14 mouse cellular contexts compared by ENCODE assay signal in genomic region chr6:17309260-17309659, GRCm38 (mm10). TPM values are rescaled to one million over a fixed set of nuclear protein-coding genes. Genes with fewer than 3 reads are reported as not detected.
DNase-seq lines count a peak whose midpoint lies in the region; ATAC-seq and TF ChIP-seq lines count a peak whose summit lies in the region.
"Had no signal": no experiment of that assay in that cellular context is flagged by ENCODE, and none has a peak within 500 bp of the region (broad histone marks: within the 10 kb centered on the region; RNA-seq: fewer than 3 reads in every experiment).

No protein-coding gene starts in this region.

- H3K79me3 ChIP-seq in C2C12 (ENCODE audit: low read depth): peaks cover 20% of the 10 kb centered on the region

- H3K36me3 ChIP-seq in heart, embryonic 11.5 days (ENCODE audit: control insufficient read depth, insufficient read depth, low read length): no peaks in the 10 kb centered on the region
- no peaks in the 10 kb centered on the region for H3K36me3 ChIP-seq in C2C12 (ENCODE audit: control insufficient read depth, insufficient read depth)
- H3K36me3 ChIP-seq in heart, postnatal 0 days (replicated peaks; ENCODE audit: control insufficient read depth, insufficient read depth, low read length): no peaks in the 10 kb centered on the region
- no peaks in the 10 kb centered on the region for H3K36me3 ChIP-seq in forebrain, postnatal 0 days (ENCODE audit: insufficient read depth)

- peak; percentile 31 for DNase-seq in adrenal gland, adult 2 months
- DNase-seq in adrenal gland, adult 8-10 months: no peak
- DNase-seq in heart, postnatal 14 days: no peak
- no peak for DNase-seq in heart, postnatal 0 days (ENCODE audit: low spot score)
- DNase-seq in forebrain, postnatal 0 days: no peak
- DNase-seq in spleen, postnatal 14 days (ENCODE audit: low spot score in 2 of 2): no peak
- DNase-seq: kidney, postnatal 10 days; thymus, postnatal 36 days had no signal

- no peak for TF ChIP-seq EP300 in heart, postnatal 0 days (IDR thresholded peaks at IDR 0.05; ENCODE audit: low read depth)

- no peak overlapping the region for H3K4me3 ChIP-seq in heart, embryonic 11.5 days (ENCODE audit: low read depth, low read length)
- H3K4me3 ChIP-seq in C2C12 (ENCODE audit: insufficient read depth, poor library complexity, severe bottlenecking): peak overlapping the region; percentile 39
- H3K4me3 ChIP-seq in heart, postnatal 0 days (ENCODE audit: low read depth, low read length): peak overlapping the region; percentile 78
- no peak overlapping the region for H3K4me3 ChIP-seq in forebrain, postnatal 0 days (ENCODE audit: low read depth, low read length)

- H3K4me1 ChIP-seq in heart, embryonic 11.5 days (ENCODE audit: control insufficient read depth, insufficient read depth, low read length): no peaks in the 10 kb centered on the region
- peaks cover 6% of the 10 kb centered on the region; the same call in 1 of the 2 replicates for H3K4me1 ChIP-seq in heart, postnatal 0 days (ENCODE audit: control insufficient read depth, insufficient read depth)
- H3K4me1 ChIP-seq in forebrain, postnatal 0 days (ENCODE audit: insufficient read depth): peaks cover 7% of the 10 kb centered on the region; the same call in 1 of the 2 replicates

- TF ChIP-seq CTCF in C2C12 (IDR thresholded peaks at IDR 0.05; ENCODE audit: control insufficient read depth, insufficient read depth, insufficient read length): no peak
- no peak for TF ChIP-seq CTCF in heart, postnatal 0 days (IDR thresholded peaks at IDR 0.05; ENCODE audit: low read depth)
- TF ChIP-seq CTCF in forebrain, postnatal 0 days (IDR thresholded peaks at IDR 0.05; ENCODE audit: low read depth): no peak

- H3K27me3 ChIP-seq in heart, embryonic 11.5 days (ENCODE audit: control insufficient read depth, insufficient read depth, low read length): peaks cover 5% of the 10 kb centered on the region; the same call in 1 of the 2 replicates
- H3K27me3 ChIP-seq in C2C12 (ENCODE audit: control insufficient read depth, insufficient read depth, insufficient read length): no peaks in the 10 kb centered on the region
- H3K27me3 ChIP-seq in heart, postnatal 0 days (ENCODE audit: control insufficient read depth, insufficient read depth, low read length): peaks cover 5% of the 10 kb centered on the region; the same call in 1 of the 2 replicates
- H3K27me3 ChIP-seq in forebrain, postnatal 0 days (ENCODE audit: insufficient read depth, low read length): peaks cover 10% of the 10 kb centered on the region; the same call in 1 of the 2 replicates

- peaks cover 51% of the 10 kb centered on the region for H3K79me2 ChIP-seq in C2C12 (ENCODE audit: control insufficient read depth, insufficient read depth)

- 71% methylated on average over 2 of the region's 2 CpGs for WGBS in heart, embryonic 11.5 days (ENCODE audit: insufficient replicate concordance)
- whole genome bisulfite sequencing in heart, postnatal 0 days: 55% methylated on average over 2 of the region's 2 CpGs
- WGBS in forebrain, postnatal 0 days: 67% methylated on average over 2 of the region's 2 CpGs

- H3K4me2 ChIP-seq in heart, embryonic 11.5 days: 0 out of 2 replicates have a peak overlapping the region, but pooled peaks have one; percentile 95
- peak overlapping the region; percentile 92 for H3K4me2 ChIP-seq in heart, postnatal 0 days (ENCODE audit: low read depth, low read length)
- H3K4me2 ChIP-seq in forebrain, postnatal 0 days (ENCODE audit: low read depth): no peak overlapping the region; the same call in 1 of the 2 replicates

- H3K27ac ChIP-seq in heart, embryonic 11.5 days (ENCODE audit: low read depth, low read length): no peak overlapping the region
- peak overlapping the region; percentile 94 for H3K27ac ChIP-seq in heart, postnatal 0 days (ENCODE audit: low read depth)
- H3K27ac ChIP-seq in forebrain, postnatal 0 days (ENCODE audit: low read depth, low read length): no peak overlapping the region

- intact Hi-C loops in heart, postnatal 14 days (cut with DNase I): loop anchor here (5.0 kb wide), 2 partner anchors 87 to 112 kb away; no protein-coding TSS in a partner anchor

- ATAC-seq in heart, embryonic 11.5 days (replicated peaks; ENCODE audit: insufficient number of reproducible peaks, low FRiP score, low TSS enrichment): no peak
- no peak for ATAC-seq in heart, postnatal 0 days (ENCODE audit: insufficient read depth, low read depth)
- no peak for ATAC-seq in forebrain, postnatal 0 days
- ATAC-seq: midbrain, embryonic 16.5 days had no signal

- no peak overlapping the region for H3K9ac ChIP-seq in heart, embryonic 11.5 days (ENCODE audit: low read depth, low read length)
- H3K9ac ChIP-seq in heart, postnatal 0 days (replicated peaks; ENCODE audit: low read depth, low read length): peak overlapping the region; percentile 79
- H3K9ac ChIP-seq in forebrain, postnatal 0 days: no peak overlapping the region

- no peaks in the 10 kb centered on the region for H3K9me3 ChIP-seq in heart, embryonic 11.5 days (replicated peaks; ENCODE audit: control insufficient read depth, low read length)
- H3K9me3 ChIP-seq in heart, postnatal 0 days (replicated peaks; ENCODE audit: control insufficient read depth, low read length): no peaks in the 10 kb centered on the region
- no peaks in the 10 kb centered on the region for H3K9me3 ChIP-seq in forebrain, postnatal 0 days (ENCODE audit: low read length)

- no peak overlapping the region for H3ac ChIP-seq in C2C12 (ENCODE audit: control insufficient read depth, insufficient read length, low read depth)

TF ChIP-seq in C2C12, 6 proteins besides CTCF, POLR2A, EP300 and RAD21:
- TF ChIP-seq MAX (IDR thresholded peaks at IDR 0.05): no peak
- peak; percentile 67 for TF ChIP-seq CEBPB (IDR thresholded peaks at IDR 0.05; ENCODE audit: low read depth)
- peak; percentile 71 for TF ChIP-seq FOSL1 (IDR thresholded peaks at IDR 0.05; ENCODE audit: insufficient read depth, low read length, poor library complexity, severe bottlenecking)

RNA-seq across cellular contexts. Expression of gene Cav1, which starts 3.1 kb away (rescaled TPM):
- 100 to 1,000 TPM; 191 to 251 TPM for total RNA-seq in adrenal gland, adult 2 months (2021)
- 251 and 318 TPM in 2 replicates for polyA plus RNA-seq in adrenal gland, adult 2 months (2012; rRNA removed)
- 100 to 1,000 TPM in 2 of 4 experiments, 10 to 100 TPM in 2; 72.1 to 307 (median 103) TPM for total RNA-seq in adrenal gland, adult 8-10 months (2022)
- 69.2 and 81.5 TPM in 2 replicates for polyA plus RNA-seq in heart, embryonic 11.5 days (2014; fragmentation: Nextera tagmentation; extraction: Ambion mirVana)
- 100 to 1,000 TPM; 415 to 448 TPM for total RNA-seq in heart, postnatal 14 days (2021)
- polyA plus RNA-seq in C2C12 (2012; fragmentation: generic; extraction: Trizol): 24.5 TPM
- 461 and 590 TPM in 2 replicates for total RNA-seq in heart, postnatal 0 days (2014; rRNA removed; ENCODE audit: low replicate concordance)
- polyA plus RNA-seq in heart, postnatal 0 days (2015; fragmentation: Nextera tagmentation; extraction: Ambion mirVana): 335 and 338 TPM in 2 replicates
- total RNA-seq in forebrain, postnatal 0 days (2014; rRNA removed): 42.4 and 47.0 TPM in 2 replicates
- polyA plus RNA-seq in forebrain, postnatal 0 days (2015; fragmentation: Nextera tagmentation; extraction: Ambion mirVana): 32.8 and 38.4 TPM in 2 replicates
- total RNA-seq: common myeloid progenitor, adult 5-6 weeks; hematopoietic stem cell, adult 5-6 weeks; neutrophil, adult 5-6 weeks had no signal

RNA-seq across cellular contexts. Expression of gene Cav2, which starts 28.3 kb away (rescaled TPM):
- total RNA-seq in adrenal gland, adult 2 months (2021): 10 to 100 TPM; 36.8 to 46.4 TPM
- 36.4 and 42.9 TPM in 2 replicates for polyA plus RNA-seq in adrenal gland, adult 2 months (2012; rRNA removed)
- 10 to 100 TPM; 25.9 to 77.7 (median 31.4) TPM for total RNA-seq in adrenal gland, adult 8-10 months (2022)
- polyA plus RNA-seq in heart, embryonic 11.5 days (2014; fragmentation: Nextera tagmentation; extraction: Ambion mirVana): 13.7 and 15.9 TPM in 2 replicates
- total RNA-seq in heart, postnatal 14 days (2021): 10 to 100 TPM; 64.8 to 66.2 TPM
- 3.4 TPM for polyA plus RNA-seq in C2C12 (2012; fragmentation: generic; extraction: Trizol)
- total RNA-seq in heart, postnatal 0 days (2014; rRNA removed; ENCODE audit: low replicate concordance): 52.2 and 78.4 TPM in 2 replicates
- polyA plus RNA-seq in heart, postnatal 0 days (2015; fragmentation: Nextera tagmentation; extraction: Ambion mirVana): 58.8 and 59.4 TPM in 2 replicates
- total RNA-seq in forebrain, postnatal 0 days (2014; rRNA removed): 15.8 and 18.7 TPM in 2 replicates
- 16.7 and 20.7 TPM in 2 replicates for polyA plus RNA-seq in forebrain, postnatal 0 days (2015; fragmentation: Nextera tagmentation; extraction: Ambion mirVana)

Comparison
In these comparisons a context has a peak if more than half of its experiments do, and no peak if none do; other contexts are left out.
1. H3K4me3 ChIP-seq: peak in C2C12 (single experiment) and heart, postnatal 0 days (single experiment); none in heart, embryonic 11.5 days (single experiment) and forebrain, postnatal 0 days (single experiment).